Mouse (Mus musculus) G1E (cell line): ENCODE measurements around the gene Prkar2b. TPM values are rescaled to one million over a fixed set of nuclear protein-coding genes. Genes with fewer than 3 reads are reported as not detected.

Experiments
- ATAC-seq: 2 replicates; pipeline ENCODE4 v1.8.0; 2016; ENCODE audit warnings: mild to moderate bottlenecking; ENCODE audit not compliant: insufficient number of reproducible peaks, poor library complexity, low FRiP score, severe bottlenecking; ENCODE audit errors: extremely low read depth
- DNase-seq: peaks from one replicate; pipeline ENCODE4 v3.0.0; 2012; ENCODE audit warnings: low spot score
- H3K27me3 ChIP-seq: 2 replicates; pipeline ENCODE4 v1.6.1; 2012; ENCODE audit warnings: mild to moderate bottlenecking, low read length, inconsistent platforms; ENCODE audit not compliant: insufficient read depth
- H3K36me3 ChIP-seq: replicated peaks from 2 replicates; pipeline ENCODE3; 2012; ENCODE audit warnings: mild to moderate bottlenecking, inconsistent platforms
- H3K4me1 ChIP-seq: 2 replicates; pipeline ENCODE4 v1.6.1; 2012; ENCODE audit warnings: low read depth, low read length, inconsistent platforms, mixed read lengths; ENCODE audit not compliant: insufficient read depth
- H3K4me3 ChIP-seq: 2 replicates; pipeline ENCODE4 v1.5.1; 2012; ENCODE audit warnings: low read depth, mild to moderate bottlenecking, inconsistent platforms, low read length, moderate library complexity, mixed read lengths
- H3K9me3 ChIP-seq: replicated peaks from 2 replicates; pipeline ENCODE4 v1.6.1; 2012; ENCODE audit warnings: inconsistent platforms
- CTCF ChIP-seq: IDR thresholded peaks from 2 replicates; pipeline ENCODE4 v1.5.1; 2012; ENCODE audit warnings: low read depth, low read length, inconsistent platforms, mixed read lengths
- GATA1 ChIP-seq: IDR thresholded peaks from 2 replicates; pipeline ENCODE4 v1.6.1; 2012; ENCODE audit warnings: borderline replicate concordance, low read length, inconsistent platforms, mixed read lengths
- GATA2 ChIP-seq: IDR thresholded peaks from 2 replicates; pipeline ENCODE4 v1.6.1; 2012; ENCODE audit warnings: low read depth, low read length, inconsistent platforms, borderline replicate concordance
- POLR2AphosphoS5 ChIP-seq: IDR thresholded peaks from 2 replicates; pipeline ENCODE4 v1.6.1; 2012; ENCODE audit warnings: low read depth, low read length, inconsistent platforms; ENCODE audit not compliant: insufficient replicate concordance
- TAL1 ChIP-seq: conservative IDR thresholded peaks from 2 replicates; pipeline ENCODE4 v1.6.1; 2012; ENCODE audit warnings: low read depth, low read length, inconsistent platforms, mixed read lengths
- polyA plus RNA-seq: library from polyadenylated mRNA; stranded (reverse); fragments of >175 nt; gene quantifications from 2 replicates; pipeline ENCODE4 v1.2.3, GENCODE M21; 2012
- total RNA-seq, 2 experiments: library from RNA; stranded (forward) in 1 of 2; stranded (reverse) in 1 of 2; fragments of 200-1000 nt in 1 of 2; fragments of >200 nt in 1 of 2; fragmentation: Nextera tagmentation in 1 of 2; gene quantifications; 2 replicates each; pipeline ENCODE4 v1.2.3; 2014 to 2017

Gene Prkar2b
- total and polyA plus RNA-seq, 3 experiments: 179 to 849 (median 524) TPM

DNA sequence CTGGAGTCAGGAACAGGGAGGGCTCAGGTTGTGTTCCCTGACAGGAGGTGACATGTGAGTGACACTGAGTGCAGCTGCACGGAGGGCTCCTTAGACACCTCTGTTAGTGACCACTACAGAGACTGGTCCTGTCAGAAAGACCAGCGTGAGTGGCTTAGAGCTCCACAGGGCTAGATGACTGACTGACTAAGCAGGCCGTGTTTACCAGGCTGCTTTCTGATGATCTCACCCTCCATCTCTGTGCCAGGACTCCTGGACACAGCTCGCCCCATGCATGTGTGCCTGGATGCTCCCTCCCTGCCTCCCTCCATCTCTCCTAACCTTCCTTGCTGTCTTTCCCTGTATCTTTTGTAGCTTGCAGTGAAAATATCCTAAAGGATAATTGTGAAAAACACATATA, 147.5 kb downstream of the Prkar2b start:
- peaks cover 42% of the 10 kb centered on the region for H3K36me3 ChIP-seq
- DNase-seq (no peak), ATAC-seq (no peak)
- H3K4me1 ChIP-seq: peaks cover 7% of the 10 kb centered on the region
- no peak overlapping the region for H3K4me3 ChIP-seq
- H3K9me3 ChIP-seq: no peaks in the 10 kb centered on the region
- H3K27me3 ChIP-seq: no peaks in the 10 kb centered on the region
- TF ChIP-seq CTCF: no peak
- no peak for TF ChIP-seq GATA2
- TF ChIP-seq POLR2AphosphoS5: no peak

- TF ChIP-seq GATA1 (no peak), CTCF (no peak), TAL1 (no peak), POLR2AphosphoS5 (no peak), GATA2 (no peak)
- no peak for DNase-seq
- Histone ChIP-seq H3K9me3 (no peaks in the 10 kb centered on the region), H3K4me1 (peaks cover 7% of the 10 kb centered on the region), H3K36me3 (peaks cover 39% of the 10 kb centered on the region), H3K4me3 (no peak overlapping the region), H3K27me3 (no peaks in the 10 kb centered on the region)
- no peak for ATAC-seq
Observed at GRCm38 (mm10) chr12:31912966-31913551, 148.0 kb downstream of the Prkar2b start.

Other genes starting within 250 kb of the Prkar2b start
- gene Hbp1, start 110.8 kb downstream of the Prkar2b start, total RNA-seq (2014; fragmentation: Nextera tagmentation): 152 and 153 TPM in 2 replicates
- 120 and 121 TPM in 2 replicates for gene Hbp1, start 110.8 kb downstream of the Prkar2b start, total RNA-seq (2017)
- gene Hbp1, start 110.8 kb downstream of the Prkar2b start, polyA plus RNA-seq: 2.1 and 2.5 TPM in 2 replicates
- gene Pik3cg, start 147.4 kb upstream of the Prkar2b start, total RNA-seq (2014; fragmentation: Nextera tagmentation): 51.9 and 56.2 TPM in 2 replicates
- 41.7 and 42.4 TPM in 2 replicates for gene Pik3cg, start 147.4 kb upstream of the Prkar2b start, total RNA-seq (2017)
- gene Pik3cg, start 147.4 kb upstream of the Prkar2b start, polyA plus RNA-seq: 2.2 and 4.0 TPM in 2 replicates